Mouse (Mus musculus) liver, embryonic 14.5 days (tissue): ENCODE results near the gene Adgrl3. TPM values are rescaled to one million over a fixed set of nuclear protein-coding genes. Genes with fewer than 3 reads are reported as not detected.

Experiments used
- ATAC-seq: fragments of 200-750 bp; cut with Nextera tagmentation; 2 replicates; pipeline ENCODE4 v1.8.0; 2017; ENCODE audit warnings: moderate number of reproducible peaks, mild to moderate bottlenecking, moderate library complexity; ENCODE audit not compliant: insufficient read depth
- DNase-seq, 3 experiments: peaks; one replicate each; pipeline ENCODE4 v3.0.0-alpha.2; 2012 to 2013; ENCODE audit warnings: low read depth in 3 of 3, low spot score in 3 of 3
- H3K27ac ChIP-seq: fragments of 300-500 bp; sonication (generic); 2 replicates; pipeline ENCODE4 v1.5.1; 2014; ENCODE audit warnings: moderate library complexity, mild to moderate bottlenecking, control low read depth, inconsistent platforms
- H3K27me3 ChIP-seq: fragments of 300-500 bp; sonication (generic); 2 replicates; pipeline ENCODE4 v1.6.1; 2014; ENCODE audit warnings: mild to moderate bottlenecking, low read length, moderate library complexity; ENCODE audit not compliant: control insufficient read depth, insufficient read depth
- H3K36me3 ChIP-seq: fragments of 300-500 bp; sonication (generic); replicated peaks from 2 replicates; pipeline ENCODE4 v1.6.1; 2014; ENCODE audit warnings: low read depth; ENCODE audit not compliant: control insufficient read depth, insufficient read depth
- H3K4me1 ChIP-seq, 2 experiments: fragments of 200-500 bp in 1 of 2; fragments of 300-500 bp in 1 of 2; sonication (generic) in 1 of 2; replicated peaks; 2 replicates each; pipeline ENCODE4 v1.6.1; 2012 to 2014; ENCODE audit warnings: antibody characterized with exemption in 1 of 2, inconsistent platforms in 1 of 2, low read length in 1 of 2; ENCODE audit not compliant: control insufficient read depth in 2 of 2, insufficient read depth in 2 of 2
- H3K4me2 ChIP-seq: fragments of 300-500 bp; sonication (generic); 2 replicates; pipeline ENCODE4 v1.6.1; 2014; ENCODE audit warnings: low read depth, mild to moderate bottlenecking, control low read depth, moderate library complexity
- H3K4me3 ChIP-seq, 2 experiments: fragments of 200-500 bp in 1 of 2; fragments of 300-500 bp in 1 of 2; sonication (generic) in 1 of 2; 2 replicates each; pipeline ENCODE4 v1.5.1; 2012 to 2014; ENCODE audit warnings: low read depth in 2 of 2, low read length in 2 of 2, mild to moderate bottlenecking in 2 of 2, control low read depth in 1 of 2, inconsistent platforms in 1 of 2, moderate library complexity in 1 of 2; ENCODE audit not compliant: insufficient read depth in 1 of 2
- H3K9ac ChIP-seq: fragments of 300-500 bp; sonication (generic); replicated peaks from 2 replicates; pipeline ENCODE4 v1.6.1; 2014; ENCODE audit warnings: mild to moderate bottlenecking, control low read depth, moderate library complexity
- H3K9me3 ChIP-seq: fragments of 300-500 bp; sonication (generic); 2 replicates; pipeline ENCODE4 v1.6.1; 2016; ENCODE audit warnings: low read length, mixed read lengths; ENCODE audit not compliant: control insufficient read depth
- CTCF ChIP-seq: IDR thresholded peaks from 2 replicates; pipeline ENCODE4 v1.5.1; 2016; ENCODE audit warnings: antibody characterized with exemption, low read depth, control low read depth
- EP300 ChIP-seq: IDR thresholded peaks from 2 replicates; pipeline ENCODE4 v1.6.1; 2016; ENCODE audit warnings: antibody characterized with exemption, low read depth
- WGBS: fragments of 180-500 bp; shearing (Covaris S2); extraction: QIAGEN DNeasy Blood & Tissue Kit; methylation state at CpG from one replicate; pipeline ENCODE4 v1.1.7; 2014; ENCODE audit not compliant: insufficient replicate concordance; 5-methylcytosine and 5-hydroxymethylcytosine counted together
- polyA plus RNA-seq, 2 experiments: library from polyadenylated mRNA; depleted of rRNA in 1 of 2; stranded (reverse) in 1 of 2; unstranded in 1 of 2; fragments of >200 nt; fragmentation: Nextera tagmentation in 1 of 2; extraction: Ambion mirVana in 1 of 2; gene quantifications; 2 replicates each; pipeline versions ENCODE4 v1.2.1 to v1.2.3; 2012 to 2014

Gene Adgrl3
- polyA plus RNA-seq, 2 experiments = 0.61 to 0.63 TPM

DNA sequence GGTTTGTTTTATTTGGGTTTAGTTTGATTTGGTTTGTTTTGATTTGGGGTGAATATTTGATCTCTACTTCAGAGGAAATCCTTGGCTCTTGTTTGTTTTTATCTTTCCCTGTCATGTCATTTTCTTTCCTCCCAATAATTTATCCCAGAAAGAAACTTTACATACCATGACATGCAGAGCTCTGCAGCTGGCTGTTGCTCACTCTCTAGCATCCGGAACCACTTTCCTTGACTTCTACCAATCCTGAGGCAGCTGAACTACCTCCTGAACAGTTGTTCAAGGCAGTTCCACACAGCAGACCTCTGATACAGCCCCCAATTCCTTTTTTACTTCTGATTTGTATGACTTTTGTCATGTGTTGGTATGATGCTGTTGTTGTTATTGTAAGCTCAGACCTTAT, 307.5 kb downstream of the Adgrl3 start:
- no peak overlapping the region for H3K27ac ChIP-seq
- no peaks in the 10 kb centered on the region for H3K9me3 ChIP-seq
- no peaks in the 10 kb centered on the region for H3K36me3 ChIP-seq
- no peak overlapping the region for H3K4me3 ChIP-seq
- no peaks in the 10 kb centered on the region for H3K4me1 ChIP-seq
- TF ChIP-seq EP300 = no peak
- no peak for TF ChIP-seq CTCF
- H3K4me2 ChIP-seq = no peak overlapping the region
- H3K9ac ChIP-seq = no peak overlapping the region
- DNase-seq = no peak
- 65% methylated on average over 1 of the region's 1 CpGs for WGBS
- ATAC-seq = no peak
- H3K27me3 ChIP-seq = no peaks in the 10 kb centered on the region

GRCm38 (mm10) chr5:81329571-81329971, 309.6 kb downstream of the Adgrl3 start:
- 23% methylated on average over 18 of the region's 18 CpGs for WGBS
- TF ChIP-seq EP300 (no peak), CTCF (no peak)

GRCm38 (mm10) chr5:81344330-81344729, 324.4 kb downstream of the Adgrl3 start:
- no peak for ATAC-seq
- Histone ChIP-seq H3K27me3 (no peaks in the 10 kb centered on the region), H3K27ac (no peak overlapping the region), H3K9me3 (no peaks in the 10 kb centered on the region), H3K4me3 (no peak overlapping the region), H3K4me2 (no peak overlapping the region), H3K9ac (no peak overlapping the region), H3K4me1 (no peaks in the 10 kb centered on the region), H3K36me3 (no peaks in the 10 kb centered on the region)
- TF ChIP-seq EP300 = no peak
- WGBS = 50% methylated on average over 1 of the region's 1 CpGs
- no peak for DNase-seq

More at GRCm38 (mm10) chr5:81329571-81329971, 309.6 kb downstream of the Adgrl3 start:
- Histone ChIP-seq H3K9ac (no peak overlapping the region), H3K36me3 (no peaks in the 10 kb centered on the region), H3K27ac (no peak overlapping the region), H3K4me2 (no peak overlapping the region), H3K27me3 (no peaks in the 10 kb centered on the region), H3K4me3 (no peak overlapping the region), H3K4me1 (no peaks in the 10 kb centered on the region), H3K9me3 (no peaks in the 10 kb centered on the region)
- DNase-seq (no peak), ATAC-seq (no peak)

DNA sequence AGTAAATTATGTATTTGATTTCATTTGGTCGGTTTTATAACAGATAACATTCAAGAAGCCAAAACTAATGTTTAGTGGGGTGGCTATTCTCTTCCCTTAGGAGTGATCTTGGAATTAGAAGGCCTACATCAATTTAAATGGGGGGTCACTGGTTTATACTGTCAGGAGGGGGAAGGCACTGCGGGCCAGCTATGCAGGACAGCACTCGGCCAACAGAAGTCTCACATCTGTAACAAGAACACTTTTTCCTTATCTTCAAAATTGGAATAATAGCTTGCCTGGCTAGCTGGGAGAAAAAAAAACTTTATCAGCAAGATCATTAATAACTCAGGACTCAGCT, 325.1 kb downstream of the Adgrl3 start:
- Histone ChIP-seq H3K27me3 (no peaks in the 10 kb centered on the region), H3K36me3 (no peaks in the 10 kb centered on the region), H3K9me3 (no peaks in the 10 kb centered on the region), H3K9ac (no peak overlapping the region), H3K4me3 (no peak overlapping the region), H3K4me2 (no peak overlapping the region), H3K4me1 (no peaks in the 10 kb centered on the region), H3K27ac (no peak overlapping the region)
- DNase-seq (no peak), ATAC-seq (no peak)
- WGBS = 52% methylated on average over 3 of the region's 3 CpGs
- TF ChIP-seq CTCF (no peak), EP300 (no peak)

DNA sequence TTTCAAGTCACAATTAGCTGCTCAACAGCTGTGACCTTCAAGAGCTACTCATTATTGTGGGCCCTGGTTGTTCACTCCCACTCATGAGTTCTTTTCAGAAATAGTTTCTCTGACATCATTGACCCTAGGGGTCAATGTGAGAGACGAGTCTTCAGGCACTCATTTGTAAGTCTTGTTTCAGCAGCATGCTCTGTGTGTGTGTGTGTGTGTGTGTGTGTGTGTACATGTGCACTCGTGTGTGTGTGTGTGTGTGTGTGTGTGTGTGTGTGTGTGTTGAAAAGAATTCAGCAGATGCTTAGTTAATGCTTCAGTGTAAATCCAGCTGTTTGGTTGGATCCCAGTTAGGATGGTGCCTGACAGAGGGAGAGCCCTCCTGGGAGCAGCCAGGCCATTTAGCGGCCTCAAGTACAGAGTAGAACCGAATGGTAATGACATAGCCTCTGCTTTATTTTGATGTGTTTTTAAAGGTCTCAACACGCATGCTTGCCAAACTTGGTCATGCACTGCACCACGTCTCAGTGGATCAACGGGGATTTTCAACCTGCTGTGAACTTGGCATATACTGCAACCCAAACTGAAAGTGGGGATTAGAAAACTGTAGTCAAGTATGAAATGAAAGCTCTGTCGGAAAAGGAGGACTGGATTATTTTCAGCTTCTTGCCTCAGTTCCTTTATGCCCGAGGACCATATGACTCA, 325.6 kb downstream of the Adgrl3 start:
- DNase-seq = no peak
- Histone ChIP-seq H3K27me3 (no peaks in the 10 kb centered on the region), H3K4me1 (no peaks in the 10 kb centered on the region), H3K9ac (no peak overlapping the region), H3K4me3 (no peak overlapping the region), H3K27ac (no peak overlapping the region), H3K9me3 (no peaks in the 10 kb centered on the region), H3K36me3 (no peaks in the 10 kb centered on the region), H3K4me2 (no peak overlapping the region)
- WGBS = 58% methylated on average over 9 of the region's 9 CpGs
- ATAC-seq = no peak
- TF ChIP-seq CTCF (no peak), EP300 (no peak)
